Comparison of ENCODE assay signal across 8 mouse cellular contexts in the genomic region with DNA sequence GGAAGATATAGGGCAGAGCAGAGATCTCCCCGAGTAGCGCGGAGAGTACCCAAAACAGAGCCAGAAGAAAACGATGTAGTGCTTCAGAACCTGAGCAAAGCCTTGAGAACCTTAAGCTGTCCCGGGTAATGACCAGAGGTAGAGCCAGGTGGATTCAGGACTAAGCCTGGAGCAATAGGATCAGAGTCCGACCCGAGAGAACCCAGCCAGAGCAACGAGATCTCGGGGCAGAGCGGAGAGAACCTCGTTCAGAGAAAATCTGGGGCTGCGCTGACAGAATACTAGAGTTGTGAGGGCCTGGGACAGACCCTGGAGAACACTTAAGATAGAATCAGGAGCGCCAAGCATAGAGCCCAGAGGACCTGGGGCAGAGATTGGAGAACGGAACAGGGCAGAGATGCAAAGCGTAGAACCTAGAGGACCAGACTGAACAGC. TPM values are rescaled to one million over a fixed set of nuclear protein-coding genes. Genes with fewer than 3 reads are reported as not detected.
DNase-seq lines count a peak whose midpoint lies in the region; ATAC-seq and TF ChIP-seq lines count a peak whose summit lies in the region.

No protein-coding gene starts in this region.

- no peak for DNase-seq in cerebellum, adult 2 months
- DNase-seq in cerebellum, adult 11-12 months = no peak
- peak; percentile 21 for DNase-seq in gastrocnemius, postnatal 10 days
- DNase-seq in urinary bladder, postnatal 4 days (ENCODE audit: low spot score in 2 of 2) = no peak
- DNase-seq in thymus, postnatal 14 days = no peak

- H3K4me2 ChIP-seq in intestine, postnatal 0 days (replicated peaks; ENCODE audit: low read depth) = peak overlapping the region; percentile 99
- H3K4me2 ChIP-seq in midbrain, embryonic 12.5 days (replicated peaks) = peak overlapping the region; percentile 95

- no peak for TF ChIP-seq EP300 in ES-Bruce4 (IDR thresholded peaks at IDR 0.05; ENCODE audit: insufficient read depth, low read depth, low read length)

- no peak for TF ChIP-seq POLR2A in cerebellum, adult 2 months (IDR thresholded peaks at IDR 0.05; ENCODE audit: borderline replicate concordance, insufficient read depth, low read length)
- TF ChIP-seq POLR2A in ES-Bruce4 (IDR thresholded peaks at IDR 0.05; ENCODE audit: insufficient read depth, low read length) = no peak

- H3K9me3 ChIP-seq in ES-Bruce4 (replicated peaks; ENCODE audit: control insufficient read depth, insufficient read depth, low read length, poor library complexity, severe bottlenecking) = no peaks in the 10 kb centered on the region
- no peaks in the 10 kb centered on the region for H3K9me3 ChIP-seq in intestine, postnatal 0 days (ENCODE audit: control insufficient read depth)
- no peaks in the 10 kb centered on the region for H3K9me3 ChIP-seq in midbrain, embryonic 12.5 days

- H3K27ac ChIP-seq in cerebellum, adult 2 months (ENCODE audit: insufficient read depth, low read length) = no peak overlapping the region
- no peak overlapping the region for H3K27ac ChIP-seq in ES-Bruce4 (ENCODE audit: insufficient read depth, low read length)
- H3K27ac ChIP-seq in intestine, postnatal 0 days (ENCODE audit: low read depth, low read length) = no peak overlapping the region
- H3K27ac ChIP-seq in midbrain, embryonic 12.5 days (replicated peaks) = no peak overlapping the region

- no peaks in the 10 kb centered on the region; the same call in 1 of the 2 replicates for H3K27me3 ChIP-seq in cerebellum, adult 2 months (ENCODE audit: control insufficient read depth, insufficient read depth, low read length)
- 0 out of 2 replicates have a peak, but pooled peaks cover 2% of the 10 kb centered on the region for H3K27me3 ChIP-seq in ES-Bruce4 (ENCODE audit: control insufficient read depth, insufficient read depth, low read length, poor library complexity, severe bottlenecking)
- peaks cover 42% of the 10 kb centered on the region for H3K27me3 ChIP-seq in intestine, postnatal 0 days (replicated peaks; ENCODE audit: control insufficient read depth, insufficient read depth, low read length)
- peaks cover 57% of the 10 kb centered on the region for H3K27me3 ChIP-seq in midbrain, embryonic 12.5 days

- ATAC-seq in intestine, postnatal 0 days = no peak
- ATAC-seq in midbrain, embryonic 12.5 days (ENCODE audit: low FRiP score, low read depth) = no peak

- H3K36me3 ChIP-seq in ES-Bruce4 (ENCODE audit: control insufficient read depth, insufficient read depth, low read length, poor library complexity, severe bottlenecking) = no peaks in the 10 kb centered on the region
- H3K36me3 ChIP-seq in intestine, postnatal 0 days (ENCODE audit: control insufficient read depth, insufficient read depth) = no peaks in the 10 kb centered on the region
- H3K36me3 ChIP-seq in midbrain, embryonic 12.5 days = no peaks in the 10 kb centered on the region

- peak overlapping the region; percentile 73 for H3K9ac ChIP-seq in ES-Bruce4 (ENCODE audit: low read depth, poor library complexity, severe bottlenecking)
- H3K9ac ChIP-seq in intestine, postnatal 0 days (ENCODE audit: low read depth, low read length) = peak overlapping the region; percentile 51
- H3K9ac ChIP-seq in midbrain, embryonic 12.5 days (replicated peaks) = peak overlapping the region; percentile 73

- no peaks in the 10 kb centered on the region for H3K4me1 ChIP-seq in cerebellum, adult 2 months (ENCODE audit: control insufficient read depth, insufficient read depth, low read length)
- H3K4me1 ChIP-seq in ES-Bruce4 (ENCODE audit: control insufficient read depth, insufficient read depth, low read length) = peaks cover 2% of the 10 kb centered on the region
- H3K4me1 ChIP-seq in intestine, postnatal 0 days (replicated peaks; ENCODE audit: control insufficient read depth, insufficient read depth, low read length) = 0 out of 2 replicates have a peak, but pooled peaks cover 4% of the 10 kb centered on the region
- peaks cover 30% of the 10 kb centered on the region for H3K4me1 ChIP-seq in midbrain, embryonic 12.5 days

- WGBS in cerebellum, adult 2 months = 2% methylated on average over 15 of the region's 15 CpGs
- 2% methylated on average over 15 of the region's 15 CpGs for WGBS in intestine, postnatal 0 days
- 3% methylated on average over 15 of the region's 15 CpGs for WGBS in midbrain, embryonic 12.5 days

- TF ChIP-seq CTCF in cerebellum, adult 2 months (IDR thresholded peaks at IDR 0.05; ENCODE audit: borderline replicate concordance, insufficient read depth, low read depth, low read length) = no peak
- no peak for TF ChIP-seq CTCF in ES-Bruce4 (IDR thresholded peaks at IDR 0.05; ENCODE audit: low read depth, low read length)
- TF ChIP-seq CTCF in intestine, postnatal 0 days (IDR thresholded peaks at IDR 0.05; ENCODE audit: low read depth) = no peak

- H3K4me3 ChIP-seq in cerebellum, adult 2 months (replicated peaks; ENCODE audit: insufficient read depth, low read depth, low read length) = peak overlapping the region; percentile 25
- H3K4me3 ChIP-seq in ES-Bruce4 (ENCODE audit: low read depth, low read length) = peak overlapping the region; percentile 94
- peak overlapping the region; percentile 75 for H3K4me3 ChIP-seq in intestine, postnatal 0 days (ENCODE audit: low read depth, low read length)
- peak overlapping the region; percentile 74 for H3K4me3 ChIP-seq in midbrain, embryonic 12.5 days

RNA-seq across cellular contexts. Expression of gene Tmtc1, which starts 0.9 kb away (rescaled TPM):
- polyA plus RNA-seq in cerebellum, adult 2 months (2012; rRNA removed) = 16.3 and 18.5 TPM in 2 replicates
- polyA plus RNA-seq in ES-Bruce4 (2011; ENCODE audit: insufficient read depth, insufficient read length, low read depth, missing spikeins) = 2.7 and 3.3 TPM in 2 replicates
- 10 to 100 TPM; 57.5 to 58.7 TPM for total RNA-seq in gastrocnemius, postnatal 10 days (2021)
- polyA plus RNA-seq in intestine, postnatal 0 days (2015; fragmentation: Nextera tagmentation; extraction: Ambion mirVana) = 0.81 and 0.88 TPM in 2 replicates
- 2.4 and 3.2 TPM in 2 replicates for polyA plus RNA-seq in midbrain, embryonic 12.5 days (2016; fragmentation: Nextera tagmentation; extraction: Ambion mirVana)

Comparison
In these comparisons a context has a peak if more than half of its experiments do, and no peak if none do; other contexts are left out.
1. H3K4me3 ChIP-seq: peak in every context shown above with its lines; median percentile 94 in ES-Bruce4; 75 in intestine, postnatal 0 days; 74 in midbrain, embryonic 12.5 days; 25 in cerebellum, adult 2 months.